Mouse (Mus musculus) testis, postnatal 10 days (tissue): ENCODE results near the gene Speg.

Experiments used
- DNase-seq: peaks from one replicate; pipeline ENCODE4 v3.0.0; 2021; ENCODE audit warnings: low spot score

The Speg gene

DNA sequence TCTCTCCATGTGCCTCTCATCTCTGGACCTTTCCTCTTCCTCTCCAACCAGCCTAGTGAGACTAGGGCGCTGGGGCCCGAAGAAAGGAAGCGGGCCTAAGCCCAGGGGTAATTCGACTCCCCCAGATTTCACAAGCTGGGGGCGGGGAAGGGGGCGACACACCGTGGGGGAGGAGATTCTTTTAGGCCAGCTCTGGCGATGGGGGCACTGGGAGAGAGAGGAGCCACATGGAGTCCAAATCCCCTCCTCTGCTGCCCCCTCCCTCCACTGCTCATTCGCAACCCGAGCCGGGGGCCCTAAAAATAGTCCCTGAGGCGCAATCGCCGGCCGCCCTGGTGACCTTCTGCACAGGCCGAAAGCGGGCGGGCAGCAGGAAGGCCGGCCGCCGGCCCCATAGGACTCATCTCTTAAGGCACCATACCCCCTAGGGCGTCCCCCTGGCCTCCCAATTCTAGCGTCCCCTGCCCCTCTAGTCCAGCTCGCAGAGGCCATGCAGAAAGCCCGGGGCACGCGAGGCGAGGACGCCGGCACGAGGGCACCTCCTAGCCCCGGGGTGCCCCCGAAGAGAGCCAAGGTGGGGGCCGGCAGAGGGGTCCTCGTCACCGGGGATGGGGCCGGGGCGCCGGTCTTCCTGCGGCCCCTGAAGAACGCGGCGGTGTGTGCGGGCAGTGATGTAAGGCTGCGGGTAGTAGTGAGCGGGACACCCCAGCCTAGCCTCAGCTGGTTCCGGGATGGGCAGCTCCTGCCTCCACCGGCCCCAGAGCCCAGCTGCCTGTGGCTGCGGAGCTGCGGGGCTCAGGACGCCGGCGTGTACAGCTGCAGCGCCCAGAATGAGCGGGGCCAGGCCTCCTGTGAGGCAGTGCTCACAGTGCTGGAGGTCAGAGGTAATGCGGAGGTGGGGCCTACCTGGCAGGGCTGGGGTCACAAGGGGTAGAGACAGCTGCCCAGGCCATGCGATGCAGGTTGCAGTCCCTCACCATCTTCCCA lies at the start of gene Speg:
Speg (plus strand) TSS at position 348 of the 987 bp plus-strand sequence.
- DNase-seq, result no peak

DNA sequence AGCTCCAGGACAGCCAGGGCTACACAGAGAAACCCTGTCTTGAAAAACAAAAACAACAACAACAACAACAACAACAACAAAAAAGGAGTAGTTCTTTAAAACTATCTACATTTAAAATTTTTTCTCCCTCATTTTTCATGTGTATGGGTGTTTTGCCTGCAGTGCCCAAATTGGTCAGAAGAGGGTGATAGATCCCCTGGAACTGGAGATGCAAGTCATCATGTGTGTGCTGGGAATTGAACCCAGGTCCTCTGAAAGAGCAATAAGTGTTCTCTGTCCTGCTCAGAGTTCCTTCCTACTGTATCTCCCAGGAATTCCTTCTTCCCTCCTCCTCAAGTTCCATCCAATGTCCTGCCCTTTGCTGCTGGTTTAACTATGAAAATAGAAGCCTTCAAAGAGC lies 47.6 kb upstream of the Speg start:
- no peak for DNase-seq

DNA sequence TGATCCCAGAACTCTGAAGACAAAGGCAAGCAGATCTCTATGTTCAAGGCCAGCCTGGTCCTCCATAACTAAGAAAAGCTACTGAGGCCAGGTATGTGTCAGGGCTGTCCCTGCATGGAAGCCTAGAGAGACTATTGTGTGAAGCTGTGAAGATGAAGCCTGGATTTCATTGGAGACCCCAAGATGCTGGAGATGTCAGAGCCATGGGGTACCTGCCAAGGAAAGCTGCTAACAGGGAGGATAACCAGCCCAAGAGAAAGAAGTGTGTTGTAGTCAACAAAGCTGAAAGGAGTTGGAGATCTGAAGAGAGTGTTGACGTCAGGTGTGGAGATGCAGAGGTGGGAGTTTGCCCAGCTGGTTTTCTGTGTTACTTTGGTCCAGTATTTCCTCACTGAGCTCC lies 43.8 kb upstream of the Speg start:
- DNase-seq, result no peak

DNA sequence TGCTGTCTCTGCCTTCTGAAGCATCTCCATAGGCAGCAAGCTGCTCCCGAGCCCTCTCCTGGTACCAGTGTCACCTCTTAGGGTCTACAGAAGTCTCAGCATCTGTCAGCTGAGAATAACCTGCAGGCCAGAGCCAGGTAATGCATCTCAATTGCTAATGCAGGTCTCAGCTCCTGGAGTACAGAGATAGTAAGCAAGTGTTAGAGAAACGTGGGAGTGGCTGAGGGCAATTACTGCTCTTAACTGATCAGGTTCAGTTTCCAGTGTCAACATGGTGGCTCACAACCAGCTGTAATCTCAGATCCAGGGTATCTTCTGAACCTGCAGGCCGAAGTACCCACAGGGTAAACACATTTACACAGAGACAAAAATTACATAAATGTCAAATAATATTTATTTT lies 38.6 kb upstream of the Speg start:
- DNase-seq, result no peak

DNA sequence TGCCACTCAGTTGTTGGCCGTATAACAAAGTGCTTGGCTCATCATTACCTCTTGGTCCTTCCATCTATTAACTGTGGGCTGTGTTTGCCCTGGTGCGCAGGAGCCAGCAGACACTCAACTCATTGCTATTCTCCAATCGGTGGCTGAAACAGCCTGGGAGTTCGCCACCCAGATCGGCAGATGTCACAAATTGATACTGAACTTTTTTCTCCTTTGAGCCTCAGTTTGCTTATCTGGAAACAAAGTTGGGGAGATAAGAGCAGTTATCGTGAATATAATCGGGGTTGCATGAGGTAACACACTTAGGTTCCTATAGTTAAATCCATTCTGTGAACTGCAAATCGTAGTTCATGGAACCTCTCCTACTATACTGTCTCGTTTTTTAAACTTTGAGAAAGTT lies 38.0 kb upstream of the Speg start:
- DNase-seq, result no peak

DNA sequence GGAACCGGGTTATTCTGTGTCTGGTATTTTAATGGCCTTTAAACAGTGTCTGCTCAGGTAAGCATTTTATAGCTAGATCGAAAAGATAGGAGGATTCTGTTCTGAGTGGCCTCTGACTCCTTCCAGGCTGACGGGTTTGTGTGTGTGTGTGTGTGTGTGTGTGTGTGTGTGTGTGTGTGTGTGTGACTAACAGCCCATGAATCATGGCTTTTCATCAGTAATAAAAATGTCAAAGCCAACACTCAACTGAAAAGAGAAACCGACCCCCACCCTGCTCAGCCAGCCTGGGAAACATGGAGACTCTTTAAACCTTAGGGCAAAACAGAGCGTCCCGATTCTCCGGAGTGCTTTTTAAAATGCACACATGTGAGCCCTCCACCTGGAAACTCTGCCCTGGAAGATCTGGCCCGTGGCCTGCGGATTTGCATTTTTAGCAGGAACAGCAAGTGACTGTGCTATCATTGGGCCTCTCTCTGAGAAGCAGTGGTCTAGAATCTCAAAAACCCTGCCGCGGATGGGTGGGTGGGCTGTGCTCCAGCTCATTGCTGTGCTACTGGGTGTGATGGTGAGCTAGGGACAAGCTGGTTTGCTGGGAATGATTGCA lies 36.9 kb upstream of the Speg start:
- no peak for DNase-seq

DNA sequence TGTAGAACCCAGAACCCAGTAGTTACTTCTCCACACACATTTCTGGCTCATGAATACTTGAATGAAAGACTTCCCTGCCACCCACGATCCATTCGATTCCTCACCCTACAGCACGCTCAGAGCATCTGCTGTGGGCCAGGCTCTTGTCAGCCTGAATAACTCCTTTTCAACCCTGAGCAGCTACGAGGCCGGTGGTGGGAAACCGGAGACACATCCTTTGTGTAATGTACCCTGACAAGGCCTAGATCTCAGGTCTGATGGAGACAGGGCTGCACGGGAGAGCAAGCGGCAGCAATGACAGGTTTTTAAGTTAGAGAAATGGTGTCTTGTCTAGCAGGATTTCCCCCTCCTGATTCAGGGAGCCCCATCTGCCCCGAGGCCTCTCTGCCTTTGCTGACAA lies 35.8 kb upstream of the Speg start:
- no peak for DNase-seq

DNA sequence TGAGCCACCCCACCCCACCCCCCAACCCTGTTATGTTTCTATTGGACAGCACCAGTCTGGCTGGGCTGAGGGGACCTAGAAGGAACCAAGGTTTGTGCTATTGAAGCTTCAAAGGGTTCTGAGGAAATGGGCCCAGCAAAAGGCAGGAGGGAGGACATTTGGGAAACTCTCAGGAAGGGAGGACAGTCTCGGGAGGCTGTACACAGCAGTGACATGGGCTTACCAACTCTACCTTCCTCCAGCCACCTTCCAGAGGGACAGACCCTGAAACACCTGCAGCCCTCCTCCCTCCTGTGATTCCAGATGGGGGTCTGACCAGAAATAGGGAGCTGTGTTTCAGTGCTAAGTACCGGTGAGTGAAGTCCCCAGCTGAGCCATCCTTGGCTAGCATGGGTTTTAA lies 34.6 kb upstream of the Speg start:
- no peak for DNase-seq

DNA sequence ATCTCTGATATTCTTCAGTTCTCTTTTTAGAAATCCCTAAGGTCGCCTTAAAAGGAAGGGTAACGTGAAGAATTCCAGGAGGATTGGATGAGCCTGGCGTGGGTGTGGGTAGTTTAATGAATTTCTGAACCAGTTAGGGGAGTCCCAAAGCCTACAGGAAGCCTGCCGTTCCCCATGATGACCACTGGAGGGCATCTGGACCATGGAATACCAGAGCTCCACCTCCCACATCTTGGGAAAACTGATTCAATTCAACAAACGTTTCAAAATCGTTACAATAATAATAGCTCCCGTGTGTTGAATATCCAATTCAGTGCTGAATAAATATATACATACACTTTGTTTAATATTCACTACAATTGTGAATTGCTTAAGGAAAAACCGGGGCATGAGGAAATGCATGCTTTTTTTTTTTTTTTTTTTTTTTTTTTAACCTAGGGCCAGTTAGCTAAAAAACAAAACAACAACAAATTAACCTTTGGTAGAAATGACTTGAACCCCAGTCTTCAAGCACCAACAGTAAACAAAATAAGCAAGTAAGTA lies 32.2 kb upstream of the Speg start:
- DNase-seq, result peak; percentile 69

DNA sequence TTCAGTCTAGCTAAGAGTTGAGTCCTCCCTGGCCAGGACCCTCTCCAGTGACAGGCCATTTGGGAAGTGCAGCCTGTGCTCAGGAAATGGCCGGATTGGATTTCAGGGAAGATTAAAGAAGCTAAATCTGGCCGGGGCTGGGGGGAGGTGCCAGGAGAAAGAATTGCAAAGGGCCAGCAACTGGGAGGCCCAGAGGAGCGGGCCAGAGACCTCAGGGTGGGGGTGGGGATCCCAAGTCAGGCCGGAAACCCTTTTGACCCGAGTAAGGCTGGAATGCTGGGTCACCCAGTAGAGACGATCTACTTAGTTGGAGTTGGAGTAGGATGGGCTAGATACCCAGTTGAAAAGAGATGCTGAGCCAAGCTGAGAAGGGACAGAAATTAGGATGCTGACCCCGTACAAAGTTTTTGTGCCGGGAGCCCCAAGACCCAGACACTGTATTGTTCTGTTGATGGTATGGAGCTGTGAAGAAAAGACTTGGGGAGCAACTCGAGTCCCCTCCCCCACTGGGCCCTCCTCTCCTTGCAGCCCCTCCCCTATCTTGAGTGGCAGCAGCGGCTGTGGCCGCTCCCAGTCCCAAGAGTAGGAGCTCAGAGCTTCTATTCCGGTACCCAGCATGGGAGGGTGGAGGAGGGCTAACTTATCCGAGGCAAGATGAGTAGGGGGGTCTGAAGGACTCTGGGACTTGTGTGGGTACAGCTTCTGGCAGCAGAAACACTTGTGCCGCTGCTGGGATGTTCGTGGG lies 30.6 kb upstream of the Speg start:
- peak; percentile 59 for DNase-seq

DNA sequence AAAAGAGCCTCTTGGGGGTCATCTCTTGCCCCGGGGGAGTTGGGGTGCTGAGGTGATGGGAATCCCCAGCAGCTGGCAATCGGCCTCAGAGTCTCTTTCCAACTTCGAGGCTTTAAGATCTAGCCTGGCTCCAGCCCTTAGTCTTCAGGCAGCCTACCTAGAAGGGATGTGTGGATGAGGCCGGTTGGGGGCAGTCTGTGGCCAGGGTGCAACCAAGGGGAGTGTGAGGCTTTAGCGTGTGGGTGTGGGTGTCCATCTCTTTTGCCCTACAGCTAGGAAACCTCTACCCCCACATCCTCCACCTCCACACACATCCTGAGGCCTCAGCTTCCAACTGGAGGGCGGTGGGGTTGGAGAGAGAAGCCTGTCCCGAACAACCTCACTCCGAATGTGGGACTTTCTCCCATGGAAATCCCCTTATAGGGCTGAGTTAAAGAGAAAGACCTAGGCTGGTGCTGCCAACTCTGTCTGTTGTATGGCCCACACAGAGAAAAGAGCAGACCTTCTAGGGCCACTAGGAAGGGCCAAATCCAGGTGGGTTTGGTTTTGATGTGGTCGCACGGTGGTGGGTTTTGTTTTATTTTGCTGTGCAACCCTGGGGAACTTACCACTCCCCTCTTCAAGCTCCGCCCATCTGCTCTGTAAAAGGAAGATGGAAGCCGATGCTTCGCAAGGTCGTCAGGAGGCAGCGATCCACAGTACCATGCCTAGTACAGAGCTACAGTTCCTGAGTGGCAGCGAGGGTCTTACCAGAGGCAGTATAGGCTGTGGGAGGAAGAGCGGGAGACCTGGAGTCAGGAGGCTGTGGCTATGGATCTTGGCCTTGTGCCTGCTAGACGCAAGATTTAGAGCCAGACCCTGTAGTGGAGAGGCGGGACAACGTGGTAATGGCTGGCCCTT lies 29.8 kb upstream of the Speg start:
- DNase-seq, result peak; percentile 48

DNA sequence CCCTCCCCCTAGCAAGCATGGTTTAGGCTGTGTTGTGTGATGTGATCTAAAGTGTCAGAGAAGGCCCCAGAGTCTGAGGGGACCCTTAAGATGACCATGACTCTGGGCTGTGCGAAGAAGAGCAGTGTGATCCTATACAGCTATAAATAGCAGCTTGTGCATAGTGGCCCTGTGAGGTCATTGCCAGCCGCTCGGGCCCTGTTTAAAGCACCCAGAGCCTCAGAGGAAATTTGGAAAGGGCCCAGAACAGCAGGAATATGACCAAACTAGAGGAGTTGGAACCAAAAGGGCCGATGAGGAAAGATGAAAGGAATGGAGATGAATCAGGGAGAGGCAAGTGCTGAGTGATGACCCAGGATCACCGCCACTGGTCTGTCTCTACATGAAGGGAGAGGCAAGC lies 27.8 kb upstream of the Speg start:
- DNase-seq, result no peak

DNA sequence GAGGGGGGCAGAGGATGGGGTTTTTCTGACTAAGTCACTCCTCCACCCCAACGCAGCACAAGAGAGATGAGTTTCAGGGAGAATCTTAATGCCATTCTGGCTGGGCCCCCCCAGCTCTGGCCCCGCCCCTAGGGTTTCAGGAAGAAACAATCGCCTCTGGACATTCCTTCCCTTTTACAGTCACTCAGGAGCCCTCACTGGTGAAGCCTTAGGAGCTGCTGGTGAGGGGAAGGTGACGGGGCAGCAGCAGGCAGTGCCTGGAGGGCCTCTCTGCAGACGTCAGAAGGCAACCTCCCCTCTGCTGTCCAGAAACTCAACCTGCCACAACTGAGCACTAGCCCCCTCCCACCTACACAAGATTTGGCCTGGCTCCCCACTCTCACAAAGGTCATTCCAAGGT lies 25.8 kb upstream of the Speg start:
- DNase-seq, result no peak

DNA sequence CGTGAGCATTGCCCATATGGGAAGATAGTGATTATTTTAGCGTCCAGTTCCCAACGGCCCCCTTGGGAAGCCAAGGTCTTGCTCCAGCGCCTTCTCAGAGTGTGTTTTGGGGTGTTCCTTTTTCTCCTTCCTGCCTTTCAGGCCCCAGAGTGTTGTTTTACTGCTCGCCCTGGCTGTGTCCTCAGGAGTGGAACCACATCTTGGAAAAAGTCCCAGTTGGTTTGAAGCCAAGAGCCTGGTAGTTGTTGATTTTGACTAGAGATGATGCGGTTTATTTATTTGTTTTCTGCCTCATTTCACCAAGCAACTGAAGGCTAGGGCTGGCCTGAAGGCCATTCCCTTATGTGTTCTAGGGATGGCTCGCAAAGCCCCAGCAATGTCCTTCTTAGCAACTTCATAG lies 17.8 kb upstream of the Speg start:
- peak; percentile 61 for DNase-seq

DNA sequence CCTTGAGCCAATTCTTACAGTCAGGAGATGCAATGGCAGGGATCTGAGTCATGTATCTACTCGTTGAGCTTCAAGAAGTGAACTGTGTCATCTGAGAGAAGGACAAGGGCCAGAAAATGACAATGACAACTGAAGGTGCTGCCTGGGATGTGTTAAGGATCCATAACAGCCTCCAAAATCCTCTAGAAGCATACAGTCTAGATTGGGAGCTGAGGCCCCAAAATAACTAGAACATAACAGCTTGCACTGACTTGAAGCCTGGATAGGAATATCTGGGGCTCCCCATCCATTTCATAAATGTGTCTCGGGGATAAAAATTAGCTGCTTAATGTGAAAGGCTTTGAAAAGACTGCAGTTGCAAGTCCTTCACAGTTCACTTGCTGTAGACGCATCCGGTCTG lies 17.1 kb upstream of the Speg start:
- DNase-seq, result no peak

DNA sequence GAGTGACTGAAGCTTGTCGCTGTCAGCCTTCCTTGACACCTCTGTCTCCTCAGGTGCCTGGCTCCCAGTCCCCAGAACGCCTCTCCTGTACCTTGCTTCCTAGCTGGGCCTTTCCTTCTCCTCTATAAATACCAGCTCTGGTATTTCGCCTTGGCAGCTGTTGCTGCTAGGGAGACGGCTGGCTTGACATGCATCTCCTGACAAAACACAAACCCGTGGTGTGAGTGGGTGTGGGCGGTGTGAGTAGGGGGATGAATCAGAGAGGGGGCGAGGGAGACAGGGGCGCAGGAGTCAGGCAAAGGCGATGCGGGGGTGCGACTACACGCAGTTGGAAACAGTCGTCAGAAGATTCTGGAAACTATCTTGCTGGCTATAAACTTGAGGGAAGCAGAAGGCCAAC lies 15.8 kb upstream of the Speg start:
- DNase-seq, result peak; percentile 46

DNA sequence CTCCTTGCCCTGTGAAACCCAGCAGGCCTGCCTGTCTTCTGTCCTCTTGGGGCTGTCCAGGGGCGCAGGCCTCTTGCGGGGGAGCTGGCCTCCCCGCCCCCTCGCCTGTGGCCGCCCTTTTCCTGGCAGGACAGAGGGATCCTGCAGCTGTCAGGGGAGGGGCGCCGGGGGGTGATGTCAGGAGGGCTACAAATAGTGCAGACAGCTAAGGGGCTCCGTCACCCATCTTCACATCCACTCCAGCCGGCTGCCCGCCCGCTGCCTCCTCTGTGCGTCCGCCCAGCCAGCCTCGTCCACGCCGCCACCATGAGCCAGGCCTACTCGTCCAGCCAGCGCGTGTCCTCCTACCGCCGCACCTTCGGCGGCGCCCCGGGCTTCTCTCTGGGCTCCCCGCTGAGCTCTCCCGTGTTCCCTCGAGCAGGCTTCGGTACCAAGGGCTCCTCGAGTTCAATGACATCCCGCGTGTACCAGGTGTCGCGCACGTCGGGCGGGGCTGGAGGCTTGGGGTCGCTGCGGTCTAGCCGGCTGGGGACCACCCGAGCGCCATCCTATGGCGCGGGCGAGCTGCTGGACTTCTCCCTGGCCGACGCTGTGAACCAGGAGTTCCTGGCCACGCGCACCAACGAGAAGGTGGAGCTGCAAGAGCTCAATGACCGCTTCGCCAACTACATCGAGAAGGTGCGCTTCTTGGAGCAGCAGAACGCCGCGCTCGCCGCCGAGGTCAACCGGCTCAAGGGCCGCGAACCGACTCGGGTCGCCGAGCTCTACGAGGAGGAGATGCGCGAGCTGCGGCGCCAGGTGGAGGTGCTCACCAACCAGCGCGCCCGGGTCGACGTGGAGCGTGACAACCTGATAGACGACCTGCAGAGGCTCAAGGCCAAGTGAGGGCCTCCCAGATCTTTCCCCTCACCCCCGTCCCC lies 14.7 kb upstream of the Speg start, which contains the start of gene Des:
Des (plus strand) TSS at position 218 of the 920 bp plus-strand sequence.
- peak; percentile 81 for DNase-seq

DNA sequence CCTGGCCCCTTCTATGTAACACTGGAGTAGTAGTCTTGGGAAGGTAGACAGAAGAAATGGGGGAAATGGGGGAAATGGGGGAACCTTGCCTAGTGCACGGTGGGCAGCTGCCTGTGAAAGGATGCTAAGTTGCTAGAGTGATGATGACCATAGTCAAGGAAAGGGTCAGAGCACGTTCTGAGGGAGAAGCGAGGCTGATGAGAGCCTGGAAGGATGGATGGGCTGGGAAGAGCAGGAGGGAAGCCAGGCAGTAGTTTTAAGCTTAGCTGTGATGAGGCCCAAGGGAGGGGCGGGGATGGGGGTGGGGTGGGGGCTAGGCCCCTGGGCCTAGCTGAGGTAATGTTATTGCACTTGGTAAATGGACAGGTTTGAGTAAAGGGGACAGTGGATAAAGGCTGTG lies 14.0 kb upstream of the Speg start:
- no peak for DNase-seq

DNA sequence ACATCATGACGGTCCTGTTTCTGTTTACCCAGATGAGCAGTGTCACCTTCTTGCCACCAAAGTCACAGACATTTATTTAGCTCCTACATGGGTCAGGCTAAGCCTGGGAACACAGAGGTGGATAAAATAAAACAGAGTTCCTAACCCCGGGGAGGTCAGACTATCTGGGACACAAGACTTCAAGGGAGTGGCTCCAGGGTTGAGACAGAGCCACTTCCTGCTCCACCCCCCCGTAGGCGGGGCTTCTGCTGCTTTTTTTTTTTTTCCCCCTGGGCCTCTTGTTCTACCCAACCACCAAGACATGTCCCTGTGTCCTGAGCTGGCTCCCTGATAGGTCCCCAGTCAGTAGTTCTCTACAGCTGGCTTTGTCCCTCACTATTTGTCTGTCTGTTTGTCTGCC lies 13.3 kb upstream of the Speg start:
- DNase-seq, result no peak

DNA sequence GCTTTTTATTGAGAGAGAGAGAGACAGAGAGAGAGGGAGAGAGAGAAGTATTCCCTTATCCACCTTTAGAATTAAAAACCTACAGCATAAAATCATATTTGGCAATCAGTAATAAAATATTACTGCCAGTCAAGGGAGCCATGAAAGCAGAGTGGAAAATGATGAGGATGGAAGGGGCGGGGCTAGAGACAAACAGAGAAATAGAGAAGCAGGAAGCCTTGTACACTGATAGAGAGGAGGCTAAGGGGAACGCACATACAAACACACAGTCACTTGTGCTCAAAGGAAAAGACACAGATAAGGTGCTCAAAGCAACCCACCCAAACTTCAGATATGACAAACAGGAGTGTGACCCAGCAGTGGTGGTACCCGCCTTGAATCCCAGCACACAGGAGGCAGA lies 11.2 kb upstream of the Speg start:
- no peak for DNase-seq
